Mouse (Mus musculus) CD4-positive helper T cell, adult 2 months (primary cell): ENCODE data around the gene Rbmxl1.

Experiments
- DNase-seq: peaks from one replicate; pipeline ENCODE4 v3.0.0-alpha.2; 2012; ENCODE audit warnings: low read depth, missing footprints, low spot score

Rbmxl1 gene

DNA sequence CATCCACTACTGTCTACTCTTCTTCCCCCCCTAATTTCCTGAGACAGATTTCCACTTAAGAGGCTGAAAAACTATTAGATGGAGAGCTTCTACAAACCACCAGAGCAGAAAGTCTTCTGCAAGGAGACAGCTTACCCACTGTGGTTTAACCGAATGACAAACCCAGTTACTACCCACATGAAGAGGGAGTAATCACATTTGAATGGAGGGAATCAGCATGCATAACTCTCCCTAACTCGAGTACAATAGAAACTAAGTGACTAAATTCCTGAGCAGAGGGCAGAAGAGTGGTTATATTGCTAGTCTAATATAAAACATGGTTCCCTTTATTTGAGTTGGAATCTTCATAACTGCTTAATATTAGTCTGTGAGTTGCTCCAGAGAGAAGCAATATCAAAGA, 15.7 kb downstream of the Rbmxl1 start:
- DNase-seq, result no peak

DNA sequence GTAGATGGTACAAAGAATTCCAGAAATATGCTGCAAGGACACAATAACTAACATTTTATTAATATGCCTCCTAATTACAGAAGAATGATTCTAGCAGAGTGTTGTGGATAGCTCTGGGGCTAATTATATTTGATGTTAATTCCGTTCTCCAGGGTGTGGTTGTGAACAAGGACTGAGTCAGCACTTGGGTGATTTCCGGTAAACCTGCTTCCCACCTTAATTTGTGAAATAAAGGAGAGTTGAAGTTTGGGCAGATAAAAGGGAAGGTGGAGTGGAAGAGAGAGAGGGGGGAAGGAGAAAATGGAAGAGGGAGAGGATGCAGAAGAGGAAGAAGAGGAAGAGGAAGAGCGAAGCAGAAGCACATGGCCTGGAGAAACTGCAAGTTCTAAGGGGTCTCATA, 19.0 kb downstream of the Rbmxl1 start:
- no peak for DNase-seq

DNA sequence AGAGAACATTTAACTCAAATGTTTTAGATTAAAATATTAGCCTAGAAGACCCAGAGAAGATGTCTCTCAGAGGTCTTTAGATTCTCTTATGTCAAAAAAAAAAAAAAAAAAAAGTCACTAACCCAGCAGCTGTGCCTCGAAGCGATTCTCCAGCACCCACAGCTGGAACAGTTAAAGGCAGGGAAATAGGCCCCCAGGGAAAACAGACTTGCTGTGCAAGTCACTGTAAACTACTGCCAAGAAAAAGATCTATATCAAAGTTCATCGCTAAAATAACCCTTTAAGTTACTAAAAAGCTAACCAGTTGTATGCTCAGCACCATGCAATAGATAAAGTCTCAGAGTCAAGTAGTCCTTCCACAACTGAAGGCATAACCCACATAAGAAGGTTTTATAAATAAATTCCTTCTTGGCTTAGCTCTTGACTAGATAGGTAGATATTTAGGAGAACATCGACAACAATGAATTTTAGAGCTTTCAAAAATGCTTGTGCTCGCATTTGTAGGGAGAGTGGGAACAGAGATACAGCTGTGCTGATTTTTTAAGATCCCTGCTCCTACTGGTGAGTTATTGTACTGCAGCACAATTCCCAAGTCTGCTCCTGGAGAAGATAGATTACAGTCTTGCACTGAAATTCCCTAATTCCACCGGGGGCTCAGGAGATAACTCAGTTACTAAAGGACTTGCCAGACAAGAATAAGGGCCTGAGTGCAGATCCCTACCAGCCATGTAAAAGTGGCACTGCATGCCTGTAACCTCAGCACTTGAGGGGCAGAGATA, 31.5 kb downstream of the Rbmxl1 start:
- no peak for DNase-seq

DNA sequence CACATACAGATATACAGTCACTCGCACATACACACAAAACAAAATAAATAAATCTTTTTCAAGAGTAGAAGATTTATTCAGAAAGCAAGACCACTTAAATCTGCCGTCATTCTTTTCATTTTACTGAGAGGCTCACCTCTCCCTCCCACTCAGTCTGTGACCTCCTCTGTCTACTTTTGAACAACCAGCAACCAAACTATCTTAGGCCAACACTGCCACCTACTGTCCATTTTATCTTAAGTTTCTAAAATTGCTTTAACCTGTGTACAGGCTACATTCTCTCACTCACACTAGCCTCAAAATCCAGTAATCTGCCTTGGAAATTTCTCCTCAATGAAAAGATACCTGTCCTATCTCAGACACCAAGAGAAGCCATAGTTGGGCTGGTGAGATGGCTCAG, 40.8 kb downstream of the Rbmxl1 start:
- peak; percentile 7 for DNase-seq

DNA sequence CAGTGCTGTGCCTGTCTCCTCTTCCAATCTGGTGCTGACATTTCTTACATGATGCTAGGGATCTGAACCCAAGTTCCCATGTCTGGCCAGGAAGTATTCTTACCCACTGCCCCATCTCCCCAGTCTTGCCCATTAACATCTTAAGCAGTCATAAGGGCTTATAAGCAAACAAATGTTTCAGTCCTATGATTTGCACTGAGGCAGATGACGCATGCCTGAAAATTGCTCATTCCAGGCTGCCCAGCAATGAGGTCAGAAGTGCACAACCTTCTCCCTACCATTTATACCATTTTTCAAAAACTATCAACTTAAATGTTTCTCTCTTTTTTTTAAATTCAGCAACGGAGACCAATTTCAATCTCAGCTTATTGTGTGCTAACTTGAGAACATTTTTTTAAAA, 44.8 kb downstream of the Rbmxl1 start:
- DNase-seq, result no peak

DNA sequence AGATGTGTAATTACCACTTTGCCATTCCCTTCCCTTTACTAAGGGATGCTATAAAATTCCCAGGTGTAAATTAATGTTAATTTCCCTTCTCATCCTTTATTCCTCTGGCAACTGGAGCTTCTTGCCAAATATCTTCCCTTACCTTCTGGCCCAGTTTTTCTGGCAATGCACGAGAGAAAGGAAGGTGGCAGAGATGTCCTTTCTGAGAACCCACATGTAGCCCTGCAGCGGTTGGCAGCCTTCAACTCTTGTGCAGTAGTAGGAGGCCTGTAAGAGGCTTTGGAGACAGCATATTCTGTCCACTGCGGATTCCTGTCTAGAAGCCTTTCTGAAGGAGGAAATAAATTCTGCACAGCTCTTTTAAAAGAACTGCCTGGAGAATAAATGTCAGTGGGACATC, 52.3 kb downstream of the Rbmxl1 start:
- DNase-seq, result no peak
